Mouse (Mus musculus) kidney, postnatal 14 days (tissue): ENCODE measurements at regions not wholly inside any gene's neighbourhood (a gene's known extent, or its start where the extent isn't known, plus 50 kb on each side); places are given as distances from the start of the nearest gene placed in this dataset.

ENCODE experiments used
- DNase-seq: peaks from one replicate; pipeline ENCODE4 v3.0.0; 2022; ENCODE audit warnings: mixed read lengths

DNA sequence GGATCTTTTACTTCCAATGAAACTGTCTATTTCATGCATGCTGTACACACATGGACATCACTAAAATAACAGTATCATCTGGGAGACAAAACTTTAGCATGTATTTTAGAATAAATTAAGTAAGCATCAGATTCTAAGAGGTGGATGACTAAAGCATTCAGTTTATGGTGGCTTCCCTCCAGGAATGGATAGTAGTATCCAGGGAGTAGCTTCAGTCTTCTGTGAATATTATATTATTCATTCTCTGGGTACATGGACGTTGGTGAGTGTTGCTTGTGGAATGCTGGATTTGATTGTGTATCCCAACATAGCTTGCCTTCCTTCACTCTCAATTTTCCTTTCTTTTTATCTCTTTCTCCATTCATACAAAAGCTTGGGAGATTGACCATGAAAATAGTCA lies 630.0 kb downstream of the Ppargc1a start:
- DNase-seq, result no peak

DNA sequence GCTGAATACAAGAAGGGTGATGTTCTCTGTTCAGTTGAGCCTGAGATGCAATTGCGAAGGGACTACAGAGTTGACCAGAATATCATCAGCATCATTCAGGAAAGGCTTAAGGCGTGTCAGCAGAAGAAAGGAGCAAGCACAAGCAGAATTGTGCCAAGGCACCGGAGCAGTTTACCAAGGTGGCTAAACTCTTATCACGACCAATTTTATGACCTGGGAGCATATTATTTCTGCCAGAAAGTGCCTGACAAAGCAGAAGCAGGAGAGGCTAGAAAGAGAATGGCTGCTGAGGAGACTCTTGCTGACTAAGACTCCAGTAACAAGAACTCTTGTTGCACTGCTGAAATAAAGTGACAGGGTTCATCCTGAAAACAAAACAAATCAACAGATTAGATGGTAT lies 645.9 kb downstream of the Ppargc1a start:
- no peak for DNase-seq

DNA sequence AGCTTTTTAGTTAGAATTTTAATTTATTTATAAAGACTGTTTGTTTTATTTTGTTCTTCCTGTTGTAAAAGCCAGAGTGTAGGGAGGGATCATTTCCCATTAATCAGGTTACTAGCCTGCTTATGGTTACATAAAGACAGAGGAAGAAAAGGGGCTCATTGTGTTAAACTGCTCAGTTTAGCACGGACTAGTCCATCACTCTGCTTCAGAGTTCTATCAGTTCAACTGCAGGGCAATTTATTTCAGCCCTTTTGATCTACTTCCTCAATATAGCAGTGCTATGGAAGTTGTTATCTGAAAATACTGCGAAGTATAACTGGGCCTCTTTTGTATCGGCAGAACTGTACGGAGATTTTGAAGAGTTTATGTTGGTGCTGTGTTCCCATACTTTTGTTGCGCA lies 651.2 kb downstream of the Ppargc1a start:
- no peak for DNase-seq

DNA sequence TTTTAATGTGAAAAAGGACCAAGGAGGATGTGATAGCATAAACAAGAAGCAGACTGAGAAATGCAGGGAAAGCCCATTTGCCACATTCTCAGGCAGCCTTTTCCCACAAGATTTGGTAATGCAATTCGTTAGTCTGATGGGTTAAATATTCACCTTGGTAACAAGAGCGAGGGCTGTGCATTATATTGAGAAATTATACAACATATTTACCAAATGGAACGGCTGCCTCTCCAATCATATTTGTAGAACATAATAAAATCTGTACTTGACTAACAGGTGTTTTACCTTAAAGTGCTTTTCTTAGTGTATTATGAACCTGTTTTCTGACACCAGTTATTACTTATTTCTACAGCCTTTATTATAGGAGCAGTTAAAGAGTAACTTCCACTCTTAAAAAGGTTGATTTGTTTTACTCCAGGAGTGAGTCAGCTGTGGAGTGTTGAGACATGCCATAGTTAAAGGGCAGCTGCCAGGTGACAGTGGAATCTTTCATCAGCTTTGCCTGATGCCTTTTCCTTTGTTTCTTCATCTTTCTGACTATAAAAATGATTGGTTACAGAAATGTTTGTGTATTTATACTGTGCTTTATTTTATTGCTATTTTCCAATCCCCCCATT lies 652.2 kb downstream of the Ppargc1a start:
- DNase-seq, result no peak

DNA sequence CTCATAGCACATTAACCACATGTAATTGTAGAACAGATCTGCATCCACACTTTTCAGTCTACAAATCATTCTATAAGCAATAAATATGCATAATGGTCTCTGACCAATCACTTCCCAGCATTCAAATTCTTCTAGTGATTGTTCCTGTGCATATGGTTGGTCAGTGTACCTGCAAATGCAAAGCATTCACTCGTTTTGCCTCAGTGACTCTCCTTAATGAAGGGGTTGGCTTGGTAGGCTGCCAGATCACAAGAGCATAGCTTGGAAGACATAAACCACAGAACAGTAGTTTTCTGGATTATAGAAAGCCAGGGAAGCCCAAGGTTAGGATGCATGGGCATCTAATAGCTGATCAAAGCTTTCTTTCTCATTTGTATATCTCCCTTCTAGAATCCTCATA lies 662.7 kb downstream of the Ppargc1a start:
- peak; percentile 8 for DNase-seq
